Mouse (Mus musculus) lung, postnatal 0 days (tissue): ENCODE measurements at regions not wholly inside any gene's neighbourhood (a gene's known extent, or its start where the extent isn't known, plus 50 kb on each side); places are given as distances from the start of the nearest gene placed in this dataset.

Experiments used
- CTCF ChIP-seq: IDR thresholded peaks from 2 replicates; pipeline ENCODE4 v1.5.1; 2016; ENCODE audit warnings: antibody characterized with exemption, mild to moderate bottlenecking
- EP300 ChIP-seq: IDR thresholded peaks from 2 replicates; pipeline ENCODE4 v1.6.1; 2016; ENCODE audit warnings: antibody characterized with exemption, mild to moderate bottlenecking, control low read depth

- TF ChIP-seq EP300 (no peak), CTCF (no peak)
Observed at GRCm38 (mm10) chr16:91169829-91170228, 55.4 kb upstream of the Olig2 start.
